Mouse (Mus musculus) gastrocnemius, adult 2 months (tissue): ENCODE measurements at regions not wholly inside any gene's neighbourhood (a gene's known extent, or its start where the extent isn't known, plus 50 kb on each side); places are given as distances from the start of the nearest gene placed in this dataset.
A peak's percentile ranks its signal among the peaks of the same experiment; 100 is the strongest.

Experiments
- DNase-seq: peaks from one replicate; pipeline ENCODE4 v3.0.0; 2022
- H3K27ac ChIP-seq: fragments of 200-600 bp; 2 replicates; pipeline ENCODE4 v1.8.1; 2022; ENCODE audit warnings: mild to moderate bottlenecking
- H3K4me3 ChIP-seq: fragments of 200-600 bp; 2 replicates; pipeline ENCODE4 v1.8.1; 2022; ENCODE audit warnings: mild to moderate bottlenecking, moderate library complexity
- CTCF ChIP-seq: fragments of 200-600 bp; IDR thresholded peaks from 2 replicates; pipeline ENCODE4 v1.8.1; 2022; ENCODE audit warnings: antibody characterized with exemption, mild to moderate bottlenecking, moderate library complexity
- intact Hi-C: fragments of 180-260 bp; cut with DNase I; formaldehyde crosslinking; loops from one replicate; pipeline ENCODE4 v1.15.1; 2025

- TF ChIP-seq CTCF, result no peak
These were observed 54.8 kb downstream of the Gm19935 start for GRCm38 (mm10) chr8:90762390-90762789.

DNA sequence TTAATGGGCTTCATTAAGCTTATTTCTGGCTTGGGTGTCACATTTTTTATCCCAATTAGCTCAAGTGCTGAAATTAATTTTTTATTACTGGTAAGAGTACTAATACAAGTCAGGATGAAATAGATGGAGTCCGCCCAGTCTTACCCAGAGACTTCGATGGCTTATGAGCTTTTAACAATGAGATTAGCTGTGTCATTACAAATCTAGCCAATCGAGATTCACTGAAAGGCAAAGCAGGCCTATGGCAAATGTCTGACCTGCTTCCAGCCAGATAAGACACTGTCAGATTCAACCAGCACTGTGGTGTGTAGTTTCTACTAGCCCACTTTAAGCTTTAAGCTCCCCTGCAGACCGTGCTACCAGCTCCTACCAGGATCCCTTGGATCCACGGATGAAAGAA lies 55.2 kb downstream of the Gm19935 start:
- no peak overlapping the region for H3K27ac ChIP-seq
- TF ChIP-seq CTCF, result no peak
- intact Hi-C loops, result no loop called here
- no peak for DNase-seq
- H3K4me3 ChIP-seq, result no peak overlapping the region

More at GRCm38 (mm10) chr8:90762390-90762789, 54.8 kb downstream of the Gm19935 start:
- no peak for DNase-seq
- intact Hi-C loops, result no loop called here
- no peak overlapping the region for H3K4me3 ChIP-seq
- no peak overlapping the region for H3K27ac ChIP-seq

GRCm38 (mm10) chr8:90761446-90761845 lies 55.7 kb downstream of the Gm19935 start:
- intact Hi-C loops, result no loop called here
- no peak overlapping the region for H3K4me3 ChIP-seq

DNA sequence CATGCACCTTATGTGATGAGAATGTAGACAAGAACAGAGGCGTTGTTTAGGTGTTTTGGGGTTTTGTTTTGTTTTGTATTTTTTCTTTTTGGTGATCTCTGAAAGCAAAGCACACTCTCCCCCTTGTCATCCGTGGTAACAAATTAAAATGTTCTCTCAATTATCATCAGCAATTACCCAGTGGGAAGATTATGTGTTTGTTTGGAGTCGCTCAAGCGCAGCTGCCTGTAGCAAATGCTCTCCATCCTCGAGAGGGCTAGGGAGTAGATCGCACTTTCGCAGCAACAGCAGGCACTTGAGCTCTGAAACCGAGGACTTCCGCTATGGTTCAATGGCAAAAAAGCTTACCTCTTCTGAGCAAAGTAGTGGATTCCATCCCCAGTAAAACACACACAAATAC lies 57.7 kb downstream of the Gm19935 start:
- intact Hi-C loops, result no loop called here
- no peak for TF ChIP-seq CTCF

More at GRCm38 (mm10) chr8:90761446-90761845, 55.7 kb downstream of the Gm19935 start:
- TF ChIP-seq CTCF, result no peak
- H3K27ac ChIP-seq, result no peak overlapping the region
- DNase-seq, result no peak

DNA sequence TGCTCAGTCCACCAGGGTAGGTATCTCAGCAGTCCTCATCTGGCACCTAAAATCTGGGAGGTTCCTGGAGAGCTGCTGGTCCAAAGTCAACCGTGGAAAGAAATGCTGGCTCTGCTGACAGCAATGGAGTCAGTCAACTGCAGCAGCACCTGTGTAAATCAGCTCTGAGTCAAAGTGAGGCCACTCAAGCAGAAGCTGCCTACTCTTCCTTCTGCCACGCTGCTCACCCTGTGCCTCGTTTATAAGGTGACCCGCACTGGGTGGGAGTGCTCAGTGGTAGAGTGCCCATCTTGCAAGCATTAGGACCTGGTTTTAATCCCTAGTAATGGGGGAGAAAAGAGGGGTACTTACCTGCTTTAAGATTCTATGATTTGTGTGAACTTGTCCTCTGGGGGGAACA lies 62.2 kb downstream of the Gm19935 start:
- Histone ChIP-seq H3K4me3 (no peak overlapping the region), H3K27ac (no peak overlapping the region)
- no peak for DNase-seq
- TF ChIP-seq CTCF, result no peak
- intact Hi-C loops, result no loop called here

More for the DNA sequence above, 57.7 kb downstream of the Gm19935 start:
- Histone ChIP-seq H3K4me3 (no peak overlapping the region), H3K27ac (no peak overlapping the region)
- no peak for DNase-seq

DNA sequence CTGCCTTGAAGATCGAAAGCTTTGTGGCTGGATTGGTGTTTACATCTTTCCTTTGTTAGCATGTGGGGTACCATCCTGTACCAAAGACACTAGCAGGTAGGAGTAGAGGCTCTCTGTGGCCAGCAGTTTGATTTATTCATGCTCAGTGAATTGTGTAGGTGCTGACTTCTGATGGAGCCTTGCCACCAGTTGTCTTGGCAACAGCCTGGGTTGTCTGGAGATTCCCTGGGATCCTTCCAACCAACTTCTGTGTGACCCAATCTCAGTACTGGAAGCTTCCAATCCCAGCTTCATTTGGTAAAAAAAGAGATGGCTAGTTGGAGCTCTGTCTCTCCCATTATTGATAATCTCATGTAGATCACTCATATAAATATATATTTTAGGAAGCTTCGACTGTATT lies 73.6 kb downstream of the Gm19935 start:
- no peak overlapping the region for H3K27ac ChIP-seq
- intact Hi-C loops, result no loop called here
- no peak for TF ChIP-seq CTCF
- DNase-seq, result no peak
- H3K4me3 ChIP-seq, result no peak overlapping the region

DNA sequence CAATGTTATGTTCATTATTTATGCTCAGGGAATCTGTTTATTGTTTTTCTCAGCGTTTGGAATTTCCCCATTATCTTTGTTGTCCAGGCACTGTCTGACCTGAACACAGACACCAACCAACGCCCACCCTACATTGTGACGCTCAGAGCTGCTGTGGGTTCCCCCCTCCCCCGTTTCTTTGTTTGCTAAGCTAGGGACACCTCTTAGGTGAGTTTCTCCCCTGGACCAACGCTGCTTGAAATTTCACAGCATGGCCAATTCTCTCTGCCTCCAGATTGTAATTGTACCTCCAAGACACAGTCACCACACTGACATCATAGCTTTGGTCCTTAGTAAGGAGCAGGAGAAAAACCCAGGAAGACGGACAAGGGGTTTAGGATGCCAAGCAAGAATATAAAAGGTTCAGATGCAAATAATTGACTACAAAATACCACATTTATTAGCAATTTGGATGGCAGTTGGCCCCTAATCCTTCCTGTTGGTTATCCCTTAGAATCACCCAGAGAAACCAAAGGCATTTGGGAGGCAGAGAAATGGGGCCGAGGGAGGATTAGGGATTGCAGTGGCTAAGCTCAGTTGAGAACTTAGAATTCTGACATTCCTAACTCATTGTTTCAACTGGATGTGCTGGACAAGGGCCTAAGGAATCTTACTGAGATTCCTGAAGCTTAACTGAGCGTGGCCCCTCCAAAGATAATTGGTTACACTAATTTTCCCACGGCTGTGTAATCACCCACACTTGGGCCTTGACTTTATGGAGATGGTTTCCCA lies 76.0 kb downstream of the Gm19935 start:
- no peak overlapping the region for H3K27ac ChIP-seq
- no peak for TF ChIP-seq CTCF
- intact Hi-C loops, result no loop called here

GRCm38 (mm10) chr8:90740302-90740962 lies 76.8 kb downstream of the Gm19935 start:
- Histone ChIP-seq H3K27ac (no peak overlapping the region), H3K4me3 (no peak overlapping the region)
- DNase-seq, result no peak
- no peak for TF ChIP-seq CTCF
- intact Hi-C loops, result no loop called here

More for the DNA sequence above, 76.0 kb downstream of the Gm19935 start:
- no peak overlapping the region for H3K4me3 ChIP-seq
- DNase-seq, result no peak

GRCm38 (mm10) chr8:90728011-90728410 lies 89.2 kb downstream of the Gm19935 start:
- Histone ChIP-seq H3K27ac (no peak overlapping the region), H3K4me3 (no peak overlapping the region)
- DNase-seq, result no peak
- intact Hi-C loops, result no loop called here
- TF ChIP-seq CTCF, result no peak

GRCm38 (mm10) chr8:90725188-90725587 lies 92.0 kb downstream of the Gm19935 start:
- no peak for TF ChIP-seq CTCF
- intact Hi-C loops, result no loop called here
- DNase-seq, result no peak
- Histone ChIP-seq H3K4me3 (no peak overlapping the region), H3K27ac (no peak overlapping the region)

DNA sequence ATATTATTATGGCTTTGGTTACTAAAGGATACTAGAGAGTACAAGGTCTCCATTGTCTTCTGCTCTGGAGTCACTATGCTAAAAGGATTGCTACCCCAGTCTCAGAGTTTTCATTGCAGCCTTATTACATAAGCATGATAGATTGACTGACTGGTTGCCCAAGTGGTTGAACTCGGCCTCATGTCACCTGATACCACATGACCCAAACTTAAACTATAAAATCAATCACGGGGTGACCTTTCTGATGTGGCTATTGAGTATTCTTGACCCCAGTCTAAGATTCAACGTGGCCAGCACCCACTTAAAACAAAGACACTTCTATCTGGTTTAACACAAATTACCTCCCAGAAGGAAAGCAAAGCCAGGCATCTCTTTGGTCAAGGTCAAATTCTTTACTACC lies 100.8 kb downstream of the Gm19935 start:
- Histone ChIP-seq H3K4me3 (no peak overlapping the region), H3K27ac (no peak overlapping the region)
- no peak for DNase-seq
- TF ChIP-seq CTCF, result no peak
- intact Hi-C loops, result no loop called here

DNA sequence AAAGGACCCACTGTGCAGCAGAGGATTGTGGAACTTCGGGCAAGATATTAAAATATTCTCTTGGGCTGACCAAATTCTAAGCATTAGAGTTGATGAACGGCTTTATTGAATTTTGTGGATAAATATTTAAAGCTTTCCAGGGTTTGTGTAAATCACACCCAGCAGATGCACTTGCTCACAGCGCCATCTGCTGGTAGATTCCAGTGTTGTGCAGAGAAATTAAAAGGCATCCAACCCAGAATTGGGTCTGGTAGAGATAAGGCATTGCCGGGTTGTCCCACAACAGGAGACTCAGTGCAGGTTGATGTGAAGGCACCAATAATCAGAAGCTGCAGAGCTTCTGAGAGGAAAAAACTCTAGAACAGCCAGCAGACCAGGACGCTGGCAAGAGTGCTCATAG lies 108.7 kb downstream of the Gm19935 start:
- Histone ChIP-seq H3K4me3 (no peak overlapping the region), H3K27ac (no peak overlapping the region)
- peak; percentile 84 for TF ChIP-seq CTCF
- intact Hi-C loops, result loop anchor here (1.0 to 10.0 kb wide), 2 partner anchors 707 to 864 kb away; no protein-coding TSS in a partner anchor
- peak; percentile 53 for DNase-seq

DNA sequence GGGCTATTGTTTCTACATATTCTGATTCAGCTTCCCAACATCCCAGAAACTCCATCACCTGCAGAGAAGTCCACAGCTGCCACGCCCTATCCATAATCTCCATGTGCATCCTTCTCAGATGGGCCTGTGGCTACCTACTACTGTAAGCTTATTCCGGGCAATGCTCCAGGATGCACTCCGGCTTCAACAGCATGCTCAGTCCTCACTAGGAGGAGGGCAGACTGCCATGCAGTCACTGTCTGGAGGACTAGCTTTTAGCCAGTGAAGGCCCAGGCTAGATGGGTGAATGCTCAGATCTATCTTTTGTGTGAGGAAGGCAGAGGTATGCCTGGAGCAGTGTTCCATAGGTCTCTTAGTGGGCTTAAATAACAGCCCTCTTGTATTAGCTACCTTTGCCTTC lies 124.7 kb downstream of the Gm19935 start:
- H3K4me3 ChIP-seq, result no peak overlapping the region
- intact Hi-C loops, result no loop called here
- no peak overlapping the region for H3K27ac ChIP-seq
- TF ChIP-seq CTCF, result no peak
- DNase-seq, result no peak
